In the genomic region with DNA sequence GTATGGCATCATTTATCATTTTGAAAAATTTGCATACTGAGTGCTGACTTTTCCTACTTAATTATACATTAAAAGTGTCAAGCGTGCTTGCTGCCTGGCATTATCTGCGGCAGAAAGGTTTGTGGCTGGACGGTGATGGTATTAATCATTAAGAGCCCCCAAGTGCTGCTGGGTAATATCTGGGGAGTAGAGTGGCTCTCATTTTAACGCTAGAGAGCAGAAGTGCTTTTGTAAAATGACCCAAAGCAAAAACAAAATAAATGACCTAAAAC, we compare ENCODE assay signal across 20 mouse cellular contexts.
A peak's percentile ranks its signal among the peaks of the same experiment; 100 is the strongest.
DNase-seq lines count a peak whose midpoint lies in the region; ATAC-seq and TF ChIP-seq lines count a peak whose summit lies in the region.
"Had no signal": no experiment of that assay in that cellular context is flagged by ENCODE, and none has a peak within 500 bp of the region (broad histone marks: within the 10 kb centered on the region; RNA-seq: fewer than 3 reads in every experiment).

No protein-coding gene starts in this region.

- TF ChIP-seq CTCF in brain, embryonic 14.5 days (IDR thresholded peaks at IDR 0.05; ENCODE audit: borderline replicate concordance, extremely low read depth, insufficient read depth, insufficient read length) = no peak

- TF ChIP-seq POLR2A in brain, embryonic 14.5 days (IDR thresholded peaks at IDR 0.05; ENCODE audit: borderline replicate concordance, extremely low read depth, insufficient read depth, insufficient read length, poor library complexity, severe bottlenecking) = no peak

- H3K27ac ChIP-seq in hindbrain, embryonic 15.5 days (replicated peaks) = peak overlapping the region; percentile 45; the same call in 1 of the 2 replicates
- H3K27ac ChIP-seq in midbrain, embryonic 16.5 days (ENCODE audit: low read length) = no peak overlapping the region
- H3K27ac ChIP-seq: embryonic facial prominence, embryonic 10.5 days; heart, embryonic 15.5 days; kidney, postnatal 0 days; liver, embryonic 14.5 days; macrophage had no signal

- no peak overlapping the region for H3K4me2 ChIP-seq in hindbrain, embryonic 15.5 days
- H3K4me2 ChIP-seq in midbrain, embryonic 16.5 days (ENCODE audit: low read length) = peak overlapping the region; percentile 24; the same call in 1 of the 2 replicates
- H3K4me2 ChIP-seq: heart, embryonic 15.5 days had no signal

- peak; percentile 83 for ATAC-seq in hindbrain, embryonic 15.5 days (ENCODE audit: low FRiP score, low read depth)
- ATAC-seq in midbrain, embryonic 16.5 days = peak; percentile 75
- ATAC-seq: CD4-positive, CD25-positive, alpha-beta regulatory T cell, adult 4 months; Patski had no signal

- H3K27me3 ChIP-seq in hindbrain, embryonic 15.5 days = no peaks in the 10 kb centered on the region
- H3K27me3 ChIP-seq in midbrain, embryonic 16.5 days (ENCODE audit: control insufficient read depth, insufficient read depth, low read depth, low read length) = no peaks in the 10 kb centered on the region
- H3K27me3 ChIP-seq: heart, embryonic 15.5 days had no signal

- H3K4me1 ChIP-seq in hindbrain, embryonic 15.5 days (replicated peaks) = 0 out of 2 replicates have a peak, but pooled peaks cover 3% of the 10 kb centered on the region
- no peaks in the 10 kb centered on the region; the same call in 1 of the 2 replicates for H3K4me1 ChIP-seq in midbrain, embryonic 16.5 days (ENCODE audit: control insufficient read depth, insufficient read depth, low read length)
- H3K4me1 ChIP-seq: embryonic facial prominence, embryonic 10.5 days; heart, embryonic 15.5 days had no signal

- H3K9ac ChIP-seq in hindbrain, embryonic 15.5 days = no peak overlapping the region
- H3K9ac ChIP-seq in midbrain, embryonic 16.5 days (ENCODE audit: low read depth, low read length) = no peak overlapping the region
- H3K9ac ChIP-seq: heart, embryonic 15.5 days; liver, embryonic 14.5 days had no signal

- 15% methylated on average over 4 of the region's 4 CpGs for WGBS in hindbrain, embryonic 15.5 days
- WGBS in midbrain, embryonic 16.5 days = 24% methylated on average over 4 of the region's 4 CpGs

- H3K4me3 ChIP-seq in hindbrain, embryonic 15.5 days = no peak overlapping the region
- H3K4me3 ChIP-seq in midbrain, embryonic 16.5 days (ENCODE audit: low read depth, low read length) = no peak overlapping the region
- H3K4me3 ChIP-seq: embryonic facial prominence, embryonic 10.5 days; heart, embryonic 15.5 days had no signal

- no peaks in the 10 kb centered on the region for H3K9me3 ChIP-seq in hindbrain, embryonic 15.5 days
- H3K9me3 ChIP-seq in midbrain, embryonic 16.5 days (replicated peaks; ENCODE audit: control insufficient read depth, low read length, poor library complexity, severe bottlenecking) = no peaks in the 10 kb centered on the region
- H3K9me3 ChIP-seq: embryonic facial prominence, embryonic 10.5 days; heart, embryonic 15.5 days had no signal

- no peaks in the 10 kb centered on the region for H3K36me3 ChIP-seq in hindbrain, embryonic 15.5 days
- H3K36me3 ChIP-seq in midbrain, embryonic 16.5 days (ENCODE audit: control insufficient read depth, insufficient read depth, low read length) = no peaks in the 10 kb centered on the region
- H3K36me3 ChIP-seq: embryonic facial prominence, embryonic 10.5 days; heart, embryonic 15.5 days had no signal

- DNase-seq in embryo, embryonic 11 days = peak; percentile 4
- no peak for DNase-seq in embryo, embryonic 9.5 days (ENCODE audit: extremely low spot score)
- peak; percentile 64 for DNase-seq in brain, embryonic 14.5 days (ENCODE audit: low read depth)
- DNase-seq in frontal cortex, postnatal 10 days (ENCODE audit: low spot score in 2 of 2) = no peak
- no peak for DNase-seq in spleen, adult 18-20 months
- DNase-seq in frontal cortex, postnatal 25 days (ENCODE audit: low spot score in 2 of 2) = no peak
- DNase-seq: adrenal gland, adult 8-10 months; cerebellum, postnatal 14 days; gastrocnemius, postnatal 25 days; kidney, adult 18-20 months; thymus, adult 2 months had no signal

Comparison
In these comparisons a context has a peak if more than half of its experiments do, and no peak if none do; other contexts are left out.
1. DNase-seq: peak in embryo, embryonic 11 days (single experiment) and brain, embryonic 14.5 days (single experiment); none in embryo, embryonic 9.5 days (single experiment), frontal cortex, postnatal 10 days (0 of 2), spleen, adult 18-20 months (0 of 2) and frontal cortex, postnatal 25 days (0 of 2).